Mouse (Mus musculus) C2C12 (cell line): ENCODE data around the gene Gm7138. TPM values are rescaled to one million over a fixed set of nuclear protein-coding genes. Genes with fewer than 3 reads are reported as not detected.
"Not testable (repeated sequence)": the region's sequence is repeated elsewhere in the genome, so short reads cannot be mapped to it uniquely, and the experiment has no call there.

Source experiments
- H3K27me3 ChIP-seq: one replicate; pipeline ENCODE4 v1.6.1; 2011; ENCODE audit not compliant: control insufficient read depth, insufficient read depth, insufficient read length
- H3K36me3 ChIP-seq: one replicate; pipeline ENCODE4 v1.6.1; 2011; ENCODE audit not compliant: control insufficient read depth, insufficient read depth
- H3K4me3 ChIP-seq: one replicate; pipeline ENCODE4 v1.5.1; 2011; ENCODE audit warnings: mild to moderate bottlenecking, control low read depth; ENCODE audit not compliant: poor library complexity, insufficient read depth, severe bottlenecking
- H3K79me2 ChIP-seq: one replicate; pipeline ENCODE4 v1.6.1; 2011; ENCODE audit not compliant: control insufficient read depth, insufficient read depth
- H3K79me3 ChIP-seq: one replicate; pipeline ENCODE4 v1.6.1; 2011; ENCODE audit warnings: low read depth, control low read depth
- H3ac ChIP-seq: one replicate; pipeline ENCODE3; 2011; ENCODE audit warnings: low read depth; ENCODE audit not compliant: control insufficient read depth, insufficient read length
- CEBPB ChIP-seq: IDR thresholded peaks from one replicate; pipeline ENCODE4 v1.6.1; 2011; ENCODE audit warnings: low read depth, mild to moderate bottlenecking, control low read depth, moderate library complexity
- CTCF ChIP-seq: IDR thresholded peaks from one replicate; pipeline ENCODE4 v1.5.1; 2011; ENCODE audit not compliant: control insufficient read depth, insufficient read depth, insufficient read length
- FOSL1 ChIP-seq: IDR thresholded peaks from one replicate; pipeline ENCODE4 v1.8.0; 2011; ENCODE audit warnings: mild to moderate bottlenecking, low read length; ENCODE audit not compliant: poor library complexity, insufficient read depth, severe bottlenecking
- MAX ChIP-seq: IDR thresholded peaks from one replicate; pipeline ENCODE4 v1.6.1; 2011; ENCODE audit warnings: mild to moderate bottlenecking, control low read depth
- MYOD1 ChIP-seq: IDR thresholded peaks from one replicate; pipeline ENCODE4 v1.6.1; 2011; ENCODE audit warnings: low read depth; ENCODE audit not compliant: control insufficient read depth, insufficient read length
- MYOG ChIP-seq: IDR thresholded peaks from one replicate; pipeline ENCODE4 v1.6.1; 2011; ENCODE audit not compliant: control insufficient read depth, insufficient read length; ENCODE audit errors: extremely low read depth
- USF1 ChIP-seq: IDR thresholded peaks from one replicate; pipeline ENCODE4 v1.6.1; 2011; ENCODE audit warnings: low read depth, mild to moderate bottlenecking, control low read depth, moderate library complexity
- long read RNA-seq, 2 experiments: library from polyadenylated mRNA; unstranded; transcript quantifications; one replicate each; pipeline ENCODE4 v2.0.0; 2019 to 2020
- polyA plus RNA-seq: library from polyadenylated mRNA; unstranded; fragments of >200 nt; fragmentation: generic; extraction: Trizol; gene quantifications from one replicate; pipeline ENCODE4 v1.2.1, GENCODE M21; 2012; ENCODE audit warnings: missing spikeins

The Gm7138 gene
- not detected for polyA plus RNA-seq
- long read RNA-seq, experiment 1: 0 reads
- long read RNA-seq, experiment 2: 0 reads

GRCm38 (mm10) chr10:77776844-77777243, at the start of gene Gm7138:
Gene Gm7138 (minus strand): TSS chr10:77776944.
- H3K79me3 ChIP-seq, H3ac ChIP-seq, H3K36me3 ChIP-seq, H3K79me2 ChIP-seq, H3K27me3 ChIP-seq, H3K4me3 ChIP-seq: not testable (repeated sequence)

GRCm38 (mm10) chr10:77819203-77819602, 42.5 kb upstream of the Gm7138 start:
- H3ac ChIP-seq: no peak overlapping the region
- TF ChIP-seq FOSL1 (no peak), MYOG (no peak), CTCF (no peak), MYOD1 (no peak), CEBPB (no peak), MAX (no peak), USF1 (no peak)
- H3K36me3 ChIP-seq: no peaks in the 10 kb centered on the region
- H3K79me3 ChIP-seq: no peaks in the 10 kb centered on the region
- no peaks in the 10 kb centered on the region for H3K79me2 ChIP-seq
- no peak overlapping the region for H3K4me3 ChIP-seq
- peaks cover 20% of the 10 kb centered on the region for H3K27me3 ChIP-seq

GRCm38 (mm10) chr10:77818523-77818922, 41.8 kb upstream of the Gm7138 start:
- no peaks in the 10 kb centered on the region for H3K36me3 ChIP-seq
- H3K79me3 ChIP-seq: no peaks in the 10 kb centered on the region
- no peaks in the 10 kb centered on the region for H3K79me2 ChIP-seq
- H3K27me3 ChIP-seq: peaks cover 24% of the 10 kb centered on the region
- TF ChIP-seq MYOD1 (no peak), CEBPB (no peak)
- H3K4me3 ChIP-seq: no peak overlapping the region
- no peak overlapping the region for H3ac ChIP-seq

- Histone ChIP-seq H3K36me3 (no peaks in the 10 kb centered on the region), H3K79me2 (no peaks in the 10 kb centered on the region), H3K79me3 (no peaks in the 10 kb centered on the region), H3K27me3 (peaks cover 20% of the 10 kb centered on the region), H3ac (no peak overlapping the region), H3K4me3 (no peak overlapping the region)
- TF ChIP-seq MYOG: no peak
- TF ChIP-seq USF1: no peak
- TF ChIP-seq FOSL1: no peak
- TF ChIP-seq MYOD1: no peak
- no peak for TF ChIP-seq CTCF
- TF ChIP-seq CEBPB: no peak
These were observed 38.8 kb upstream of the Gm7138 start for GRCm38 (mm10) chr10:77815514-77815913.

GRCm38 (mm10) chr10:77814382-77814781, 37.6 kb upstream of the Gm7138 start, which contains the start of gene Gm2696:
Gene Gm2696 (plus strand): TSS chr10:77814682.
- TF ChIP-seq MYOG (no peak), USF1 (no peak), MAX (no peak), CTCF (no peak), CEBPB (no peak), MYOD1 (no peak), FOSL1 (no peak)
- peaks cover 15% of the 10 kb centered on the region for H3K27me3 ChIP-seq
- no peaks in the 10 kb centered on the region for H3K36me3 ChIP-seq
- no peaks in the 10 kb centered on the region for H3K79me3 ChIP-seq
- H3K4me3 ChIP-seq: no peak within 1 kb of the TSS
- no peaks in the 10 kb centered on the region for H3K79me2 ChIP-seq
- H3ac ChIP-seq: no peak within 1 kb of the TSS

DNA sequence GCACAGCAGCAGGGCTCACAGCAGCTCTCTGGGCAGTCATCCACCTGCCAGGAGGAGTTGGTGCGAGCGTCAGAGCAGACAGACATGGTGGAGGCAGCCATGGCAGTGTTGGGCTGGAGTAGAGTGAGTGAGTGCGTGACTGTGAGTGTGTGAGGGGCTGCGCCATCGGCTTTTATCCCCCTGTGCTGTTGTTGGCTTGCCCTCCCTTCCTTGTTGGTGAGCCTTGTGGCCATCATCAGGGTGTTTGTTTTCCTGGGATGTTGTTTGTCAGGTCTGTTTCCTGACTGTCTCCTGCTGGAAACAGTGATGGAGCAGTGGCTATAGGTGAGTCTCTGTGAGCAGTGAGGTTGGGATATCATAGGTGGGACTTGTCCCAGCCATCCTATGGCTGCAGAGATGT, 35.0 kb upstream of the Gm7138 start, which contains the start of gene Gm9507:
TSS of gene Gm9507 (minus strand) at position 101 of the 400 bp plus-strand sequence.
- TF ChIP-seq CTCF (no peak), CEBPB (no peak), MYOD1 (no peak), MAX (no peak), FOSL1 (no peak), MYOG (no peak), USF1 (no peak)
- H3K4me3 ChIP-seq: no peak within 1 kb of the TSS
- no peaks in the 10 kb centered on the region for H3K79me3 ChIP-seq
- no peaks in the 10 kb centered on the region for H3K79me2 ChIP-seq
- H3K36me3 ChIP-seq: no peaks in the 10 kb centered on the region
- H3ac ChIP-seq: no peak within 1 kb of the TSS
- H3K27me3 ChIP-seq: peaks cover 7% of the 10 kb centered on the region
